8 mouse cellular contexts compared by ENCODE assay signal in the genomic region with DNA sequence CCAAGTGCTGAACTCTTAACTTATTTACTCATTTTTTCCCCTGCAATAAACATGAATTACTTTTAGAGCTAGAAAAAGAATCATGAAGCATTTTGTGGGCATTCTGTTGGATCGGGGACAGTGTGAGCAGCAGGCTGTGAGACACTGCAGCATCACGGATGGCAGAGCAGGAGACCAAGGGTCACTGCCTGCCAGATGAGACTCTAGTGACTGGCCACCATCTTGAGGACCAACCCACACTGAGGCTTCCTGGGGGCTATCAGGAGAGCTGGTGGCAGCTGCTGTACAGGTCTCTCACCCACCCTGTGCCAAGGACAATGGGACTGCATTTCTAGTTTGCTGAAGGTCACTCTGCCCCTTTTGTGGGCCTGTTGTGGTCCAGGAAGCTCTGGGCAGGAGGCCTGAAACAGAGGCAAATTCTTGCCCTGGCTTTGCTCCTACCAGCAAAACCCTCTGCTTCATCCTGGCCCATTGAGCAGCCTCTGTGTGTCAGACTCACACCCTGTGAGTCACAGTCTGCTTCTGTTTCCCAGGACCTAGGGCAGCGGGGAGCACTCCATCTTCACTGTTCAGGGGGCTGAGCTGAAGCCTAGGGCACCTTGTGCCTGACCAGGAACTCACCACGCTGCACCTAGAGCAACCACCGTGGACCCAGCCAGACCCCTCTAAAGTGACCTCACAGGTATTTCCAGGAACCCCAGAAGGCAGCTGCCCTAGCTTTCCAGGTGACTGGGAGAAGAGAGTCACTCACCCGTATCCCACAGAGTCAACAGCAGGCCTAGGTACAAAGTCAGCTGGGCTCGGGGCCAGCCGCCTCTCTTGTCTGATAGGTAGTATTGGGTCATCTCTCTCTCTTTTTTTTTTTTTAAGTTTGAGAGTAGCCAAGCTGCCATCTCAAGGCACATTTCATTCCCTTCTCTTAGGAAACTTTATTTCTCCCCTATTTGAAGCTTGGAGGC. TPM values are rescaled to one million over a fixed set of nuclear protein-coding genes. Genes with fewer than 3 reads are reported as not detected.
DNase-seq lines count a peak whose midpoint lies in the region; TF ChIP-seq lines count a peak whose summit lies in the region.

No protein-coding gene starts in this region.

- H3K4me1 ChIP-seq in small intestine, adult 2 months (ENCODE audit: control insufficient read depth, insufficient read depth, insufficient read length, low read length) = peaks cover 11% of the 10 kb centered on the region

- no peaks in the 10 kb centered on the region for H3K27me3 ChIP-seq in small intestine, adult 2 months (ENCODE audit: control insufficient read depth, insufficient read depth, low read length)

- H3K27ac ChIP-seq in small intestine, adult 2 months (ENCODE audit: insufficient read depth, low read depth, low read length) = peak overlapping the region; percentile 75

- H3K36me3 ChIP-seq in small intestine, adult 2 months (ENCODE audit: control insufficient read depth, insufficient read depth, low read length) = no peaks in the 10 kb centered on the region

- 36% methylated on average over 8 of the region's 8 CpGs for WGBS in small intestine, adult 2 months

- intact Hi-C loops in left cerebral cortex, postnatal 4 days (cut with DNase I) = no loop called here

- H3K4me3 ChIP-seq in small intestine, adult 2 months (ENCODE audit: low read depth, low read length) = no peak overlapping the region

- TF ChIP-seq POLR2A in small intestine, adult 2 months (IDR thresholded peaks at IDR 0.05; ENCODE audit: low read depth, low read length) = no peak

- DNase-seq in left cerebral cortex, postnatal 4 days = peak; percentile 43
- DNase-seq in left cerebral cortex, adult 18-20 months (ENCODE audit: low spot score in 2 of 2) = no peak
- DNase-seq in cerebellum, postnatal 36 days = peak; percentile 40 to 45
- DNase-seq in kidney, adult 9 months = peak; percentile 96
- DNase-seq in adrenal gland, adult 2 months = no peak
- DNase-seq in MN1 (ENCODE audit: low spot score) = no peak
- no peak for DNase-seq in gastrocnemius, adult 8-10 months (ENCODE audit: low spot score in 2 of 2)

- TF ChIP-seq CTCF in small intestine, adult 2 months (IDR thresholded peaks at IDR 0.05; ENCODE audit: extremely low read depth, insufficient read length, insufficient replicate concordance, low read depth, low read length) = no peak

RNA-seq across cellular contexts. Expression of a gene that starts 40.2 kb away (rescaled TPM):
- total RNA-seq in left cerebral cortex, postnatal 4 days (2021) = 10 to 100 TPM; 48.2 to 50.9 TPM
- total RNA-seq in left cerebral cortex, adult 18-20 months (2021) = 10 to 100 TPM; 28.7 to 30.3 TPM
- polyA plus RNA-seq in small intestine, adult 2 months (2012; rRNA removed) = 9.0 and 16.2 TPM in 2 replicates
- total RNA-seq in adrenal gland, adult 2 months (2021) = 10 to 100 TPM; 32.3 to 37.0 TPM
- polyA plus RNA-seq in adrenal gland, adult 2 months (2012; rRNA removed) = 21.9 and 28.9 TPM in 2 replicates
- 10 to 100 TPM; 10.1 to 11.2 (median 10.2) TPM for total RNA-seq in gastrocnemius, adult 8-10 months (2022)

RNA-seq across cellular contexts. Expression of a gene that starts 56.9 kb away (rescaled TPM):
- 1 to 10 TPM; 2.8 to 4.0 TPM for total RNA-seq in left cerebral cortex, postnatal 4 days (2021)
- under 1 TPM; 0.47 to 0.58 TPM for total RNA-seq in left cerebral cortex, adult 18-20 months (2021)
- 0.61 and 0.98 TPM in 2 replicates for polyA plus RNA-seq in small intestine, adult 2 months (2012; rRNA removed)
- total RNA-seq in adrenal gland, adult 2 months (2021) = 1 to 10 TPM; 1.4 to 1.9 TPM
- 1.2 and 1.7 TPM in 2 replicates for polyA plus RNA-seq in adrenal gland, adult 2 months (2012; rRNA removed)
- under 1 TPM; 0.29 to 0.90 (median 0.49) TPM for total RNA-seq in gastrocnemius, adult 8-10 months (2022)

Comparison
In these comparisons a context has a peak if more than half of its experiments do, and no peak if none do; other contexts are left out.
1. DNase-seq: peak in left cerebral cortex, postnatal 4 days (single experiment), cerebellum, postnatal 36 days (2 of 2) and kidney, adult 9 months (single experiment); none in left cerebral cortex, adult 18-20 months (0 of 2), adrenal gland, adult 2 months (single experiment), MN1 (single experiment) and gastrocnemius, adult 8-10 months (0 of 2).